Mouse (Mus musculus) MEL (cell line): ENCODE results near the gene Rab3a. TPM values are rescaled to one million over a fixed set of nuclear protein-coding genes. Genes with fewer than 3 reads are reported as not detected.

Source experiments
- DNase-seq: peaks from one replicate; pipeline ENCODE4 v3.0.0; 2011; ENCODE audit warnings: low read depth, low spot score
- H3K27ac ChIP-seq: 2 replicates; pipeline ENCODE4 v1.5.1; 2012; ENCODE audit warnings: low read depth, mild to moderate bottlenecking, control low read depth, low read length, moderate library complexity; ENCODE audit not compliant: control insufficient read depth
- H3K27me3 ChIP-seq, 2 experiments: fragments of 150-350 bp in 1 of 2; sonication (generic) in 1 of 2; 2 replicates each; pipeline ENCODE4 v1.6.1; 2012; ENCODE audit warnings: low read length in 2 of 2, mild to moderate bottlenecking in 2 of 2, improper control_type of control experiment in 1 of 2, moderate library complexity in 1 of 2; ENCODE audit not compliant: insufficient read depth in 2 of 2, control insufficient read depth in 1 of 2
- H3K36me3 ChIP-seq, 2 experiments: 2 replicates each; pipeline ENCODE4 v1.6.1; 2012 to 2014; ENCODE audit warnings: low read length in 2 of 2, improper control_type of control experiment in 1 of 2, inconsistent platforms in 1 of 2, mild to moderate bottlenecking in 1 of 2; ENCODE audit not compliant: insufficient read depth in 2 of 2, control insufficient read depth in 1 of 2
- H3K4me1 ChIP-seq, 2 experiments: fragments of 150-350 bp in 1 of 2; sonication (generic) in 1 of 2; 2 replicates each; pipeline ENCODE4 v1.6.1; 2012; ENCODE audit warnings: low read length in 2 of 2, improper control_type of control experiment in 1 of 2, mild to moderate bottlenecking in 1 of 2; ENCODE audit not compliant: insufficient read depth in 2 of 2, control insufficient read depth in 1 of 2
- H3K4me3 ChIP-seq, 2 experiments: fragments of 150-350 bp in 1 of 2; sonication (generic) in 1 of 2; 2 replicates each; pipeline ENCODE4 v1.5.1; 2012; ENCODE audit warnings: low read depth in 2 of 2, low read length in 2 of 2, mild to moderate bottlenecking in 2 of 2, moderate library complexity in 2 of 2, control low read depth in 1 of 2, improper control_type of control experiment in 1 of 2; ENCODE audit not compliant: control insufficient read depth in 1 of 2, insufficient read depth in 1 of 2
- H3K79me2 ChIP-seq: 2 replicates; pipeline ENCODE4 v1.6.1; 2012; ENCODE audit warnings: mild to moderate bottlenecking, low read length, moderate library complexity; ENCODE audit not compliant: control insufficient read depth, poor library complexity, insufficient read depth
- H3K9ac ChIP-seq: 2 replicates; pipeline ENCODE4 v1.6.1; 2012; ENCODE audit warnings: low read depth, mild to moderate bottlenecking, control low read depth, low read length, moderate library complexity; ENCODE audit not compliant: control insufficient read depth, poor library complexity, severe bottlenecking
- H3K9me3 ChIP-seq: fragments of 150-350 bp; sonication (generic); replicated peaks from 2 replicates; pipeline ENCODE4 v1.6.1; 2012; ENCODE audit warnings: mild to moderate bottlenecking, low read length, improper control_type of control experiment, moderate library complexity; ENCODE audit not compliant: insufficient read depth
- BHLHE40 ChIP-seq: IDR thresholded peaks from 2 replicates; pipeline ENCODE4 v1.6.1; 2012; ENCODE audit warnings: low read depth, mild to moderate bottlenecking, inconsistent platforms, low read length, improper control_type of control experiment, borderline replicate concordance
- CHD2 ChIP-seq: IDR thresholded peaks from 2 replicates; pipeline ENCODE4 v1.6.1; 2011; ENCODE audit warnings: low read length, improper control_type of control experiment
- CTCF ChIP-seq, 3 experiments: IDR thresholded peaks in 2 of 3; conservative IDR thresholded peaks in 1 of 3; 2 replicates each; pipeline ENCODE4 v1.5.1; 2011 to 2012; ENCODE audit warnings: low read length in 3 of 3, low read depth in 2 of 3, mild to moderate bottlenecking in 2 of 3, improper control_type of control experiment in 1 of 3, inconsistent platforms in 1 of 3, mixed read lengths in 1 of 3, moderate library complexity in 1 of 3; ENCODE audit not compliant: control insufficient read depth in 1 of 3, insufficient read depth in 1 of 3, poor library complexity in 1 of 3, severe bottlenecking in 1 of 3
- E2F4 ChIP-seq: IDR thresholded peaks from 2 replicates; pipeline ENCODE4 v1.6.1; 2011; ENCODE audit warnings: low read depth, low read length, improper control_type of control experiment, borderline replicate concordance
- ELF1 ChIP-seq: IDR thresholded peaks from 2 replicates; pipeline ENCODE4 v1.6.1; 2014; ENCODE audit warnings: low read depth, mild to moderate bottlenecking, inconsistent platforms, low read length, improper control_type of control experiment, moderate library complexity
- EP300 ChIP-seq, 2 experiments: IDR thresholded peaks; 2 replicates each; pipeline ENCODE4 v1.6.1; 2011; ENCODE audit warnings: improper control_type of control experiment in 2 of 2, low read length in 2 of 2, low read depth in 1 of 2, mild to moderate bottlenecking in 1 of 2
- ETS1 ChIP-seq: IDR thresholded peaks from 2 replicates; pipeline ENCODE4 v1.6.1; 2012; ENCODE audit warnings: low read depth, mild to moderate bottlenecking, inconsistent platforms, low read length, improper control_type of control experiment, moderate library complexity
- GATA1 ChIP-seq: IDR thresholded peaks from 2 replicates; pipeline ENCODE4 v1.6.1; 2011; ENCODE audit warnings: low read depth, low read length, improper control_type of control experiment
- HCFC1 ChIP-seq: IDR thresholded peaks from 2 replicates; pipeline ENCODE4 v1.6.1; 2012; ENCODE audit warnings: low read depth, mild to moderate bottlenecking, inconsistent platforms, low read length, improper control_type of control experiment, moderate library complexity
- JUND ChIP-seq: IDR thresholded peaks from 2 replicates; pipeline ENCODE4 v1.6.1; 2011; ENCODE audit warnings: low read depth, mild to moderate bottlenecking, improper control_type of control experiment, low read length
- KAT2A ChIP-seq: conservative IDR thresholded peaks from 2 replicates; pipeline ENCODE4 v1.6.1; 2012; ENCODE audit warnings: low read depth, low read length, improper control_type of control experiment, inconsistent platforms
- MAFK ChIP-seq: IDR thresholded peaks from 2 replicates; pipeline ENCODE4 v1.6.1; 2011; ENCODE audit warnings: low read depth, mild to moderate bottlenecking, low read length, improper control_type of control experiment, borderline replicate concordance
- MAX ChIP-seq: IDR thresholded peaks from 2 replicates; pipeline ENCODE4 v1.6.1; 2011; ENCODE audit warnings: low read length, improper control_type of control experiment
- MEF2A ChIP-seq: IDR thresholded peaks from 2 replicates; pipeline ENCODE4 v1.6.1; 2014; ENCODE audit warnings: low read depth, mild to moderate bottlenecking, inconsistent platforms, low read length, improper control_type of control experiment; ENCODE audit not compliant: poor library complexity, insufficient replicate concordance, severe bottlenecking; ENCODE audit errors: extremely low read depth
- MXI1 ChIP-seq: IDR thresholded peaks from 2 replicates; pipeline ENCODE4 v1.6.1; 2011; ENCODE audit warnings: mild to moderate bottlenecking, low read depth, low read length, improper control_type of control experiment
- MYB ChIP-seq: IDR thresholded peaks from 2 replicates; pipeline ENCODE4 v1.6.1; 2011; ENCODE audit warnings: mild to moderate bottlenecking, low read depth, low read length, improper control_type of control experiment
- MYC ChIP-seq: IDR thresholded peaks from 2 replicates; pipeline ENCODE4 v1.6.1; 2011; ENCODE audit warnings: low read depth, mild to moderate bottlenecking, low read length, improper control_type of control experiment, moderate library complexity
- NRF1 ChIP-seq: IDR thresholded peaks from 2 replicates; pipeline ENCODE4 v1.6.1; 2014; ENCODE audit warnings: low read depth, mild to moderate bottlenecking, inconsistent platforms, low read length, improper control_type of control experiment, moderate library complexity; ENCODE audit not compliant: poor library complexity, insufficient read depth, severe bottlenecking
- POLR2AphosphoS2 ChIP-seq: IDR thresholded peaks from 2 replicates; pipeline ENCODE4 v1.6.1; 2011; ENCODE audit warnings: low read length, improper control_type of control experiment
- POLR2AphosphoS5 ChIP-seq: IDR thresholded peaks from 2 replicates; pipeline ENCODE4 v1.6.1; 2012; ENCODE audit warnings: low read depth, borderline replicate concordance, mild to moderate bottlenecking, inconsistent platforms, low read length, moderate library complexity, mixed read lengths
- RCOR1 ChIP-seq: IDR thresholded peaks from 2 replicates; pipeline ENCODE4 v1.6.1; 2012; ENCODE audit warnings: low read depth, mild to moderate bottlenecking, inconsistent platforms, low read length, improper control_type of control experiment
- SMC3 ChIP-seq: IDR thresholded peaks from 2 replicates; pipeline ENCODE4 v1.6.1; 2011; ENCODE audit warnings: low read depth, low read length, improper control_type of control experiment
- TAL1 ChIP-seq: IDR thresholded peaks from 2 replicates; pipeline ENCODE4 v1.6.1; 2012; ENCODE audit warnings: mild to moderate bottlenecking, inconsistent platforms, low read length, moderate library complexity, mixed read lengths
- UBTF ChIP-seq: IDR thresholded peaks from 2 replicates; pipeline ENCODE4 v1.6.1; 2012; ENCODE audit warnings: low read depth, mild to moderate bottlenecking, inconsistent platforms, low read length, improper control_type of control experiment, moderate library complexity, borderline replicate concordance; ENCODE audit not compliant: insufficient read depth
- USF1 ChIP-seq: IDR thresholded peaks from 2 replicates; pipeline ENCODE4 v1.6.1; 2014; ENCODE audit warnings: low read depth, mild to moderate bottlenecking, inconsistent platforms, low read length, improper control_type of control experiment, moderate library complexity
- USF2 ChIP-seq, 2 experiments: IDR thresholded peaks; 2 replicates each; pipeline ENCODE4 v1.6.1; 2011 to 2012; ENCODE audit warnings: improper control_type of control experiment in 2 of 2, low read length in 2 of 2, borderline replicate concordance in 1 of 2, inconsistent platforms in 1 of 2, low read depth in 1 of 2, mild to moderate bottlenecking in 1 of 2; ENCODE audit not compliant: insufficient read depth in 1 of 2
- ZC3H11A ChIP-seq: IDR thresholded peaks from 2 replicates; pipeline ENCODE4 v1.6.1; 2012; ENCODE audit warnings: low read depth, mild to moderate bottlenecking, inconsistent platforms, low read length, improper control_type of control experiment
- ZMIZ1 ChIP-seq: IDR thresholded peaks from 2 replicates; pipeline ENCODE4 v1.6.1; 2012; ENCODE audit warnings: low read depth, mild to moderate bottlenecking, inconsistent platforms, low read length, improper control_type of control experiment, moderate library complexity
- ZNF384 ChIP-seq: IDR thresholded peaks from 2 replicates; pipeline ENCODE4 v1.6.1; 2012; ENCODE audit warnings: low read depth, mild to moderate bottlenecking, inconsistent platforms, low read length, improper control_type of control experiment
- polyA plus RNA-seq, 2 experiments: library from polyadenylated mRNA; stranded (reverse) in 1 of 2; unstranded in 1 of 2; fragments of >175 nt in 1 of 2; fragments of >200 nt in 1 of 2; gene quantifications; 2 replicates each; pipeline versions ENCODE4 v1.2.1 to v1.2.4; 2012; ENCODE audit warnings: low replicate concordance in 2 of 2, low read depth in 1 of 2; ENCODE audit not compliant: insufficient read length in 2 of 2, insufficient read depth in 1 of 2, missing spikeins in 1 of 2
- total RNA-seq: library from RNA; depleted of rRNA; stranded (reverse); fragments of 300-350 nt; gene quantifications from 2 replicates; pipeline ENCODE4 v1.2.3, GENCODE M21; 2012

The Rab3a gene
- total and polyA plus RNA-seq, 3 experiments = 1.8 to 5.6 TPM; not detected in 1

DNA sequence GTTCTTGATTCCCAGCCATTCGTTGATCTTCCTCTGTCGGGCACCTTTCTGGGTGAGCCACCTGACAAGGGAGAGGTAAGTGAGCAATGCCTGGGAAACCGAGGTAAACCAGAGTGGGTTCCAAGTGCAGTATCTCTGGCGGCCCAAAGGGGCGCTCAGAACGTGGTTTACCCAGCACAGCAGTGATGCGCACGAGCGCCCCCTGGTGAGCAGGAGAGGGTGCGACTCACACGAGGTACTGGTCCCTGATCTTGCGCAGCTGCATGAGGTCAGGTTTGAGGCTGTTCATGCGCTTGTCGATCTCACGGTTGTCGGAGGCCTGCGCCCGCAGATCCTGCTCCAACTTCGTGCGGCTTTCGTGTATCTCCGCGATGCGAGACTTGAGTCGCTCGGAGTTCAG is 14.9 kb downstream of the Rab3a start (continued):
- TF ChIP-seq MYC (peak; percentile 98), HCFC1 (peak; percentile 63), POLR2AphosphoS2 (no peak), USF2 (IDR thresholded peaks at IDR 0.05; ENCODE audit: borderline replicate concordance in 1 of 2, insufficient read depth in 1 of 2, low read depth in 1 of 2, low read length in 2 of 2) (no peak), MXI1 (peak; percentile 65; the same call in 1 of the 2 replicates), MAFK (no peak), E2F4 (no peak), CTCF (IDR thresholded peaks at IDR 0.05 in 2 of 3, conservative IDR thresholded peaks at IDR 0.05 in 1 of 3; ENCODE audit: control insufficient read depth in 1 of 3, insufficient read depth in 1 of 3, low read depth in 2 of 3, low read length in 3 of 3, poor library complexity in 1 of 3, severe bottlenecking in 1 of 3) (peak in 2 of 3 experiments; percentile 100; a peak in 5 of 6 replicates), GATA1 (no peak), POLR2AphosphoS5 (no peak), JUND (no peak)
- TF ChIP-seq, all 39 proteins: peak for 11

DNA sequence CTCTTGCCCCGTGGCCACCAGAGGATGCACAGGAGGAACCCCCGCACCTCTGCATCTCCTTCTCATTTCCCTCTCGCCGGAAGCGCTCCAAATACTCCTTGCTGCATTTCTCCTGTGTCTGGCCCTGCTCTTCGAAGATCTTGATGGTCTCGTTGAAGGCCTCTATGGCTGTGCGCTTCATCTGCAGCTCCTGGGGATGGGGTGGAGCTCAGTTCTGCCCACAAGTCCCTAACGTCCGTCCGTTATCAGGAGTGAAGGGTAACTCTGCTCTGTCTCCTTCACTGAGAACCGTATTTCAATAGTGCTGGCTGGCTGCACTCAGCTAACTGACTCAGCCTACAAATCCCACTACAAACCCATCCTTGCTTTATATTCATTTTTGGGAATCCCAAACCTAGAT is 15.4 kb downstream of the Rab3a start:
- DNase-seq = no peak
- TF ChIP-seq NRF1 = no peak
- TF ChIP-seq CHD2 = no peak
- no peak for TF ChIP-seq MAX
- TF ChIP-seq CTCF (IDR thresholded peaks at IDR 0.05 in 2 of 3, conservative IDR thresholded peaks at IDR 0.05 in 1 of 3; ENCODE audit: control insufficient read depth in 1 of 3, insufficient read depth in 1 of 3, low read depth in 2 of 3, low read length in 3 of 3, poor library complexity in 1 of 3, severe bottlenecking in 1 of 3) = no peak
- TF ChIP-seq USF1 = no peak
- no peak for TF ChIP-seq MEF2A
- no peak for TF ChIP-seq TAL1
- no peak for TF ChIP-seq MAFK
- TF ChIP-seq, all 39 proteins: peak for 0
- Histone ChIP-seq H3K27ac (no peak overlapping the region), H3K27me3 (no peaks in the 10 kb centered on the region), H3K36me3 (peaks cover 0 to 1% of the 10 kb centered on the region in 2 experiments; a peak in 3 of 4 replicates), H3K4me1 (peaks cover 0 to 6% of the 10 kb centered on the region in 2 experiments; a peak in 2 of 4 replicates), H3K79me2 (no peaks in the 10 kb centered on the region), H3K9ac (no peak overlapping the region), H3K9me3 (no peaks in the 10 kb centered on the region), H3K4me3 (no peak overlapping the region)

DNA sequence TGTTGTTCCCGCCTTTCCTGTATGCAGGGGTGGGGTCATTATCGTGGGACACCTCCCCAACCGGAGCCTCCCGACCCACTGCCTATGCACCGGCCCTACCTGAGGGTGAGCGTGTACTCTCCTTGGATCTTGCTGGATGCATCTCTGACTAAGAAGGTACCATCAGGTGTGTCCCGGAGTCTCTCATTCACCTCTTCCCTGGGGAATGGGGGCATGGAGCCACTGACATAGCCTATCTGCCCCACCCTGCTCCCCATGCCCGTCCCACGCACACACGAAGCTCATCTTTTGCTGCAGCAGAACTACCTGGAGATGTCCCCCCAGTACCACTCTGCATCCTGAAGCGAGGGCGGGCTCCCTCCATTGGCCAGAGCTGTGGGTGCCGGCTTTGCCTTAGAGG is 16.3 kb downstream of the Rab3a start:
- H3K36me3 ChIP-seq = no peaks in the 10 kb centered on the region; a peak in 1 of 4 replicates
- H3K27ac ChIP-seq = no peak overlapping the region
- 0 out of 4 replicates have a peak, but pooled peaks cover 0 to 5% of the 10 kb centered on the region in 2 experiments for H3K4me1 ChIP-seq
- H3K9ac ChIP-seq = no peak overlapping the region
- DNase-seq = no peak
- no peak overlapping the region for H3K4me3 ChIP-seq
- no peaks in the 10 kb centered on the region for H3K27me3 ChIP-seq
- no peaks in the 10 kb centered on the region for H3K9me3 ChIP-seq
- H3K79me2 ChIP-seq = no peaks in the 10 kb centered on the region
- TF ChIP-seq UBTF (no peak), ZC3H11A (no peak), ZNF384 (no peak), SMC3 (no peak), MYB (no peak), KAT2A (no peak), EP300 (IDR thresholded peaks at IDR 0.05; ENCODE audit: low read depth in 1 of 2, low read length in 2 of 2) (no peak), RCOR1 (no peak), JUND (no peak), ETS1 (no peak), ZMIZ1 (no peak), ELF1 (no peak), E2F4 (no peak), BHLHE40 (no peak)
